Mouse (Mus musculus): Measurements from ENCODE around the gene Cables2.

Cables2 gene

GRCm38 (mm10) chr2:180225044-180225761 lies 48.1 kb downstream of the Cables2 start:
- DNase-seq: no peak

GRCm38 (mm10) chr2:180224647-180225043 lies 48.7 kb downstream of the Cables2 start:
- DNase-seq: no peak

- DNase-seq: no peak
Measured at GRCm38 (mm10) chr2:180222250-180222649, 51.0 kb downstream of the Cables2 start.

- DNase-seq: no peak
Measured at GRCm38 (mm10) chr2:180221051-180221450, 52.2 kb downstream of the Cables2 start.

- DNase-seq: no peak
Measured at GRCm38 (mm10) chr2:180220165-180220564, 53.1 kb downstream of the Cables2 start.

GRCm38 (mm10) chr2:180219145-180219943 lies 54.0 kb downstream of the Cables2 start:
- DNase-seq: no peak

- DNase-seq: no peak
Measured at GRCm38 (mm10) chr2:180218677-180219076, 54.6 kb downstream of the Cables2 start.

GRCm38 (mm10) chr2:180218241-180218640 lies 55.1 kb downstream of the Cables2 start:
- no peak for DNase-seq

GRCm38 (mm10) chr2:180217587-180217986 lies 55.7 kb downstream of the Cables2 start:
- DNase-seq: no peak

GRCm38 (mm10) chr2:180216921-180217320 lies 56.4 kb downstream of the Cables2 start:
- no peak for DNase-seq

- no peak for DNase-seq
Measured at GRCm38 (mm10) chr2:180215951-180216350, 57.3 kb downstream of the Cables2 start.

- DNase-seq: no peak
Measured at GRCm38 (mm10) chr2:180215011-180215461, 58.3 kb downstream of the Cables2 start.

- no peak for DNase-seq
Measured at GRCm38 (mm10) chr2:180214352-180214978, 58.8 kb downstream of the Cables2 start.

- no peak for DNase-seq
Measured at GRCm38 (mm10) chr2:180212255-180212654, 61.0 kb downstream of the Cables2 start.

GRCm38 (mm10) chr2:180208976-180209375 lies 64.3 kb downstream of the Cables2 start:
- no peak for DNase-seq

Data from thymus, adult 18-20 months (tissue).